Mouse (Mus musculus) stomach, embryonic 15.5 days (tissue): ENCODE data around the gene Smyd3. TPM values are rescaled to one million over a fixed set of nuclear protein-coding genes. Genes with fewer than 3 reads are reported as not detected.

Experiments
- ATAC-seq: fragments of 200-750 bp; cut with Nextera tagmentation; 2 replicates; pipeline ENCODE4 v1.8.0; 2017; ENCODE audit warnings: low read depth, moderate number of reproducible peaks, moderate TSS enrichment; ENCODE audit not compliant: insufficient read depth, low FRiP score
- H3K27ac ChIP-seq: fragments of 300-500 bp; sonication (generic); 2 replicates; pipeline ENCODE4 v1.5.1; 2015; ENCODE audit warnings: mild to moderate bottlenecking, inconsistent platforms
- H3K27me3 ChIP-seq: fragments of 300-500 bp; sonication (generic); replicated peaks from 2 replicates; pipeline ENCODE4 v1.6.1; 2015; ENCODE audit warnings: inconsistent platforms
- H3K36me3 ChIP-seq: fragments of 300-500 bp; sonication (generic); 2 replicates; pipeline ENCODE4 v1.6.1; 2015; ENCODE audit warnings: inconsistent platforms
- H3K4me1 ChIP-seq: fragments of 300-500 bp; sonication (generic); 2 replicates; pipeline ENCODE4 v1.6.1; 2015; ENCODE audit warnings: inconsistent platforms
- H3K4me2 ChIP-seq: fragments of 300-500 bp; sonication (generic); 2 replicates; pipeline ENCODE4 v1.6.1; 2015; ENCODE audit warnings: mild to moderate bottlenecking, inconsistent platforms
- H3K4me3 ChIP-seq: fragments of 300-500 bp; sonication (generic); replicated peaks from 2 replicates; pipeline ENCODE4 v1.5.1; 2015; ENCODE audit warnings: inconsistent platforms
- H3K9ac ChIP-seq: fragments of 300-500 bp; sonication (generic); 2 replicates; pipeline ENCODE4 v1.6.1; 2015; ENCODE audit warnings: inconsistent platforms
- H3K9me3 ChIP-seq: fragments of 300-500 bp; sonication (generic); 2 replicates; pipeline ENCODE4 v1.6.1; 2016; ENCODE audit warnings: inconsistent platforms
- WGBS: fragments of 180-500 bp; shearing (Covaris S2); methylation state at CpG from one replicate; pipeline ENCODE4 v1.1.7; 2015; 5-methylcytosine and 5-hydroxymethylcytosine counted together
- polyA plus RNA-seq: library from polyadenylated mRNA; unstranded; fragments of >200 nt; fragmentation: Nextera tagmentation; extraction: Ambion mirVana; gene quantifications from 2 replicates; pipeline ENCODE4 v1.2.1, GENCODE M21; 2015

The Smyd3 gene
- polyA plus RNA-seq, 1 experiment from 2014 or later = 19.6 TPM

GRCm38 (mm10) chr1:179272351-179272750 is 245.5 kb downstream of the Smyd3 start:
- no peak overlapping the region for H3K4me2 ChIP-seq
- no peak overlapping the region for H3K9ac ChIP-seq
- H3K9me3 ChIP-seq = no peaks in the 10 kb centered on the region
- no peaks in the 10 kb centered on the region for H3K36me3 ChIP-seq
- H3K27ac ChIP-seq = no peak overlapping the region
- no peaks in the 10 kb centered on the region for H3K4me1 ChIP-seq
- no peak for ATAC-seq
- no peak overlapping the region for H3K4me3 ChIP-seq
- H3K27me3 ChIP-seq = no peaks in the 10 kb centered on the region

GRCm38 (mm10) chr1:179266936-179267335 is 250.9 kb downstream of the Smyd3 start:
- Histone ChIP-seq H3K27me3 (no peaks in the 10 kb centered on the region), H3K4me3 (no peak overlapping the region), H3K4me1 (no peaks in the 10 kb centered on the region), H3K36me3 (no peaks in the 10 kb centered on the region), H3K4me2 (no peak overlapping the region), H3K9me3 (no peaks in the 10 kb centered on the region), H3K27ac (no peak overlapping the region), H3K9ac (no peak overlapping the region)
- 74% methylated on average over 3 of the region's 3 CpGs for WGBS
- ATAC-seq = no peak

- no peak overlapping the region for H3K27ac ChIP-seq
- H3K4me1 ChIP-seq = no peaks in the 10 kb centered on the region
Measured at GRCm38 (mm10) chr1:179261496-179261966, 256.3 kb downstream of the Smyd3 start.

GRCm38 (mm10) chr1:179255826-179256512 is 261.9 kb downstream of the Smyd3 start:
- no peak overlapping the region for H3K4me2 ChIP-seq
- no peak for ATAC-seq
- no peaks in the 10 kb centered on the region for H3K36me3 ChIP-seq
- no peaks in the 10 kb centered on the region for H3K27me3 ChIP-seq
- no peaks in the 10 kb centered on the region for H3K9me3 ChIP-seq
- H3K27ac ChIP-seq = no peak overlapping the region
- 83% methylated on average over 11 of the region's 11 CpGs for WGBS
- no peak overlapping the region for H3K4me3 ChIP-seq
- H3K4me1 ChIP-seq = no peaks in the 10 kb centered on the region
- no peak overlapping the region for H3K9ac ChIP-seq

More at GRCm38 (mm10) chr1:179261496-179261966, 256.3 kb downstream of the Smyd3 start:
- no peak for ATAC-seq
- no peaks in the 10 kb centered on the region for H3K27me3 ChIP-seq
- WGBS = 50% methylated on average over 11 of the region's 11 CpGs
- H3K9me3 ChIP-seq = no peaks in the 10 kb centered on the region
- no peak overlapping the region for H3K9ac ChIP-seq
- no peak overlapping the region for H3K4me2 ChIP-seq
- H3K36me3 ChIP-seq = no peaks in the 10 kb centered on the region
- H3K4me3 ChIP-seq = no peak overlapping the region

- Histone ChIP-seq H3K27me3 (no peaks in the 10 kb centered on the region), H3K4me1 (no peaks in the 10 kb centered on the region), H3K4me3 (no peak overlapping the region), H3K9ac (no peak overlapping the region), H3K36me3 (no peaks in the 10 kb centered on the region), H3K27ac (no peak overlapping the region), H3K4me2 (no peak overlapping the region), H3K9me3 (no peaks in the 10 kb centered on the region)
- ATAC-seq = no peak
- 74% methylated on average over 3 of the region's 3 CpGs for WGBS
Measured at GRCm38 (mm10) chr1:179254531-179254930, 263.3 kb downstream of the Smyd3 start.

- Histone ChIP-seq H3K36me3 (no peaks in the 10 kb centered on the region), H3K4me3 (no peak overlapping the region), H3K27me3 (no peaks in the 10 kb centered on the region), H3K4me1 (no peaks in the 10 kb centered on the region), H3K27ac (no peak overlapping the region), H3K4me2 (no peak overlapping the region), H3K9me3 (no peaks in the 10 kb centered on the region), H3K9ac (no peak overlapping the region)
- ATAC-seq = no peak
- WGBS = 64% methylated on average over 4 of the region's 4 CpGs
Measured at GRCm38 (mm10) chr1:179252611-179253010, 265.2 kb downstream of the Smyd3 start.

- 90% methylated on average over 3 of the region's 3 CpGs for WGBS
- H3K27me3 ChIP-seq = no peaks in the 10 kb centered on the region
- no peaks in the 10 kb centered on the region for H3K9me3 ChIP-seq
Measured at GRCm38 (mm10) chr1:179250388-179250787, 267.5 kb downstream of the Smyd3 start.

GRCm38 (mm10) chr1:179243554-179243953 is 274.3 kb downstream of the Smyd3 start:
- Histone ChIP-seq H3K9ac (no peak overlapping the region), H3K27me3 (no peaks in the 10 kb centered on the region), H3K27ac (no peak overlapping the region), H3K9me3 (no peaks in the 10 kb centered on the region), H3K4me1 (no peaks in the 10 kb centered on the region), H3K4me3 (no peak overlapping the region), H3K4me2 (no peak overlapping the region), H3K36me3 (no peaks in the 10 kb centered on the region)
- WGBS = 87% methylated on average over 8 of the region's 8 CpGs
- ATAC-seq = no peak

More at GRCm38 (mm10) chr1:179250388-179250787, 267.5 kb downstream of the Smyd3 start:
- Histone ChIP-seq H3K4me2 (no peak overlapping the region), H3K36me3 (no peaks in the 10 kb centered on the region), H3K4me1 (no peaks in the 10 kb centered on the region), H3K9ac (no peak overlapping the region), H3K27ac (no peak overlapping the region), H3K4me3 (no peak overlapping the region)
- ATAC-seq = no peak

GRCm38 (mm10) chr1:179240663-179241279 is 277.1 kb downstream of the Smyd3 start:
- H3K27me3 ChIP-seq = no peaks in the 10 kb centered on the region
- no peak overlapping the region for H3K9ac ChIP-seq
- H3K27ac ChIP-seq = no peak overlapping the region
- no peaks in the 10 kb centered on the region for H3K4me1 ChIP-seq
- no peaks in the 10 kb centered on the region for H3K36me3 ChIP-seq
- H3K4me2 ChIP-seq = no peak overlapping the region
- no peak for ATAC-seq
- no peak overlapping the region for H3K4me3 ChIP-seq
- no peaks in the 10 kb centered on the region for H3K9me3 ChIP-seq
- 86% methylated on average over 6 of the region's 6 CpGs for WGBS

GRCm38 (mm10) chr1:179238639-179239038 is 279.2 kb downstream of the Smyd3 start:
- ATAC-seq = no peak
- Histone ChIP-seq H3K9me3 (no peaks in the 10 kb centered on the region), H3K27me3 (no peaks in the 10 kb centered on the region)

GRCm38 (mm10) chr1:179237989-179238388 is 279.9 kb downstream of the Smyd3 start:
- WGBS = 58% methylated on average over 7 of the region's 7 CpGs
- Histone ChIP-seq H3K9me3 (no peaks in the 10 kb centered on the region), H3K27ac (no peak overlapping the region), H3K4me3 (no peak overlapping the region), H3K4me1 (no peaks in the 10 kb centered on the region), H3K27me3 (no peaks in the 10 kb centered on the region), H3K36me3 (no peaks in the 10 kb centered on the region), H3K9ac (no peak overlapping the region), H3K4me2 (no peak overlapping the region)
- ATAC-seq = no peak

More at GRCm38 (mm10) chr1:179238639-179239038, 279.2 kb downstream of the Smyd3 start:
- Histone ChIP-seq H3K36me3 (no peaks in the 10 kb centered on the region), H3K4me2 (no peak overlapping the region), H3K27ac (no peak overlapping the region), H3K9ac (no peak overlapping the region), H3K4me3 (no peak overlapping the region), H3K4me1 (no peaks in the 10 kb centered on the region)
- 69% methylated on average over 2 of the region's 2 CpGs for WGBS

- Histone ChIP-seq H3K4me2 (no peak overlapping the region), H3K27me3 (no peaks in the 10 kb centered on the region), H3K4me1 (no peaks in the 10 kb centered on the region), H3K36me3 (no peaks in the 10 kb centered on the region), H3K4me3 (no peak overlapping the region), H3K9me3 (no peaks in the 10 kb centered on the region), H3K9ac (no peak overlapping the region), H3K27ac (no peak overlapping the region)
- 49% methylated on average over 8 of the region's 8 CpGs for WGBS
- ATAC-seq = peak; percentile 54; the same call in 1 of the 2 replicates
Measured at GRCm38 (mm10) chr1:179236217-179236840, 281.5 kb downstream of the Smyd3 start.
